Mouse (Mus musculus) kidney, embryonic 16.5 days (tissue): ENCODE results near the gene Itch. TPM values are rescaled to one million over a fixed set of nuclear protein-coding genes. Genes with fewer than 3 reads are reported as not detected.
"Not testable (repeated sequence)": the region's sequence is repeated elsewhere in the genome, so short reads cannot be mapped to it uniquely, and the experiment has no call there.

Experiments
- ATAC-seq: fragments of 200-750 bp; cut with Nextera tagmentation; 2 replicates; pipeline ENCODE4 v1.8.0; 2017; ENCODE audit warnings: moderate TSS enrichment; ENCODE audit not compliant: low FRiP score, low TSS enrichment
- H3K27ac ChIP-seq: fragments of 300-500 bp; sonication (generic); 2 replicates; pipeline ENCODE4 v1.5.1; 2014; ENCODE audit warnings: low read length
- H3K27me3 ChIP-seq: fragments of 300-500 bp; sonication (generic); 2 replicates; pipeline ENCODE4 v1.6.1; 2014; ENCODE audit warnings: low read length, control low read depth, mixed read lengths; ENCODE audit not compliant: insufficient read depth
- H3K36me3 ChIP-seq: fragments of 300-500 bp; sonication (generic); 2 replicates; pipeline ENCODE4 v1.6.1; 2014; ENCODE audit warnings: low read length, control low read depth, mixed read lengths; ENCODE audit not compliant: insufficient read depth
- H3K4me1 ChIP-seq: fragments of 300-500 bp; sonication (generic); 2 replicates; pipeline ENCODE4 v1.6.1; 2014; ENCODE audit warnings: low read length, control low read depth, mixed read lengths; ENCODE audit not compliant: insufficient read depth
- H3K4me2 ChIP-seq: fragments of 300-500 bp; sonication (generic); replicated peaks from 2 replicates; pipeline ENCODE4 v1.6.1; 2014; ENCODE audit warnings: low read depth, low read length
- H3K4me3 ChIP-seq: fragments of 300-500 bp; sonication (generic); 2 replicates; pipeline ENCODE4 v1.5.1; 2014; ENCODE audit warnings: mild to moderate bottlenecking, low read length
- H3K9ac ChIP-seq: fragments of 300-500 bp; sonication (generic); replicated peaks from 2 replicates; pipeline ENCODE4 v1.6.1; 2014; ENCODE audit warnings: low read length
- H3K9me3 ChIP-seq: fragments of 300-500 bp; sonication (generic); 2 replicates; pipeline ENCODE4 v1.6.1; 2016; ENCODE audit warnings: low read length, control low read depth
- WGBS: fragments of 180-500 bp; shearing (Covaris S2); extraction: QIAGEN DNeasy Blood & Tissue Kit; methylation state at CpG from one replicate; pipeline ENCODE4 v1.1.7; 2014; 5-methylcytosine and 5-hydroxymethylcytosine counted together
- polyA plus RNA-seq: library from polyadenylated mRNA; unstranded; fragments of >200 nt; fragmentation: Nextera tagmentation; extraction: Ambion mirVana; gene quantifications from 2 replicates; pipeline ENCODE4 v1.2.1, GENCODE M21; 2015

Itch gene
- polyA plus RNA-seq, 1 experiment from 2014 or later = 55.2 TPM

DNA sequence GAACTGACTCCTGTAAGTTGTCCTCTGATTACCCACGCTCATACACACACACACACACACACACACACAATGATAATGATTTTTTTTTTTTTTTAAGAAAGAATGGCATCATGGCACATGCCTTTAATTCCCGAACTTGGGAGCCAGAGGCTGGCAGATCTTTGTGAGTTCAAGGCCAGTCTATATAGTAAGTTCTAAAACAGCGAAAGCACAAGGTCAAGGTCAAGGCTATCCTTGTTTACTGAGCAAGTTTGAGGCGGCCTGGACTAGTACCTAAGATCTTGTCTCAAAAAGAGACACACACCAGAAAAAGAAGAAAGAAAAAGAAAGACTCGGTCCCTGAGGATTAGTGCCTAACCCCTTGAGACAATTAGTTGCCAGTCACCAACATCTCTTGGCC, 7.7 kb downstream of the Itch start:
- Histone ChIP-seq H3K9ac (no peak overlapping the region), H3K4me1 (peaks cover 2% of the 10 kb centered on the region), H3K27ac (no peak overlapping the region), H3K4me3 (no peak overlapping the region), H3K4me2 (no peak overlapping the region), H3K9me3 (no peaks in the 10 kb centered on the region), H3K36me3 (peaks cover 67% of the 10 kb centered on the region), H3K27me3 (no peaks in the 10 kb centered on the region)
- ATAC-seq = no peak
- whole genome bisulfite sequencing = 98% methylated on average over 5 of the region's 5 CpGs

DNA sequence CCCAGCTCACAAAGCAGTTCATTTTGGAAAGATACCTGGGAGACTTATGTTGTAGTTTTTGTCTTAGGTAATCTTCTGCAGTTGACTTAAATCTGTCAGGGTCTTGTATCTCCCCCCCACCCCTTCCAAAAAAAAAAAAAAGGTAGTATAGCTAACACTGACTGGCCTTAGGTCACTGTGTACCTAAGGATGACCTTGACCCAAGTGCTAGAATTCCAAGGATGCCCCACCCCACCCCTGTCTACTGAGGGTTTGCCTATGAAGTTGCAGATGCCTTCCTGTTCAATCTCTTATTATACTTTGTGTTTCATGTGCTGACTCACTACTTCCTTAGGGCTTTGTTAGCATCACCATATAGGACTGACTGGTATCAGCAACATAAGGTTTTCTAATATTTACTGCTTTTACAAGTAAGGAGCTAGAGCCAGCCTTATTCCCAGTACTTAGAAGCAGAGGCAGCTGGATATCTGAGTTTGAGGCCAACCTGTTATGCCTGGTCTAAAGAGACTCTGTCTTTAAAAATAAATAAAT, 8.8 kb downstream of the Itch start:
- ATAC-seq = no peak
- no peaks in the 10 kb centered on the region for H3K27me3 ChIP-seq

DNA sequence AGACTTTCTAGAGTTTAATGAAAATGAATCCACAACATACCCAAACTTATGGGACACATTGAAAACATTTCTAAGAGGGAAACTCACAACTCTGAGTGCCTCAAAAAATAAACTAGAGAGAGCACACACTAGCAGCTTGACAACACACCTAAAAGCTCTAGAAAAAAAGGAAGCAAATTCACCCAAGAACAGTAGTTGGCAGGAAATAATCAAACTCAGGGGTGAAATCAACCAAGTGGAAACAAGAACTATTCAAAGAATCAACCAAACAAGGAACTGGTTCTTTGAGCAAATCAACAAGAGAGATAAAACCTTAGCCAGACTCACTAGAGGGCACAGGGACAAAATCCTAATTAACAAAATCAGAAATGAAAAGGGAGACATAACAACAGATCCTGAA, 16.0 kb downstream of the Itch start:
- H3K4me1 ChIP-seq, H3K27ac ChIP-seq, H3K27me3 ChIP-seq, H3K4me3 ChIP-seq, ATAC-seq, H3K9ac ChIP-seq, H3K4me2 ChIP-seq: not testable (repeated sequence)
- Histone ChIP-seq H3K36me3 (peaks cover 42% of the 10 kb centered on the region), H3K9me3 (peaks cover 11% of the 10 kb centered on the region)

More for the DNA sequence above, 8.8 kb downstream of the Itch start:
- peaks cover 8% of the 10 kb centered on the region for H3K9me3 ChIP-seq
- no peak overlapping the region for H3K4me2 ChIP-seq
- no peak overlapping the region for H3K27ac ChIP-seq
- H3K9ac ChIP-seq = no peak overlapping the region
- H3K36me3 ChIP-seq = peaks cover 76% of the 10 kb centered on the region
- no peaks in the 10 kb centered on the region for H3K4me1 ChIP-seq
- H3K4me3 ChIP-seq = no peak overlapping the region

DNA sequence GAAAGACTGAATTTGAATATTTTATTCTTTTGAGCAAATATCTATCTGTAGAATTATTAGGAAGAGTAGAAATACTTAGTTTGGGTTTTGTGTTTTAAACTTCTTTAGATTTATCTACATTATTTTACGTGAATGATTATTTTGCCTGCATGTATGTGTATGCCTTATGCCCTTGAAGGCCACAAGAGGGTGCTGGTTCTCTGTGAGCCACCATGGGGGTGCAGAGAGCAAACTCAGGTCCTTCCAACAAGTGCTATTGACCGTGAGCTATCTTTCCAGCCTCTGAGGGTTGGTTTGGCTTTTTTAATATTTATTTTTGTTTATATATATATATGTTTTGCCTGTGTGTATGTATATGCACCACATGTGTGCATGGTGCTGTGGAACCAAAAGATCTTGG, 74.1 kb downstream of the Itch start:
- 85% methylated on average over 2 of the region's 2 CpGs for WGBS
- no peak for ATAC-seq

DNA sequence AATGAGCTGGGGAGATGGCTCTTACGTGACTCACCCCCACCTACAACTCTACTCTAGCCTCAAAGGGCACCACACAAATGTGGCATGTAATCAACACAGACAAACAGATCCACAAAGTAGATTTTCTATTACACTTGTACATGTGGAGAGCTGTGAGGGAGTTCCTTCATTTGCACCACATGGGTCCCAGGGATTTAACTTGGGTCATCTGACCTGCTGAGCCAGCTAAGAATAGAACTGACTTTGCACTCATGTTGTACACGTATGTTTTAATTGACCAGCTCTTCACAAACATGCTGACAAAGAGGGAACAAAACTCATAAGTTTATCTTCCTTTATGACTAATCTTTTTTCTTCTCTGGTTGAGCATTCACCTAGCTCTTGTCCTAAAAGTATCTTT, 89.8 kb downstream of the Itch start:
- H3K9me3 ChIP-seq = no peaks in the 10 kb centered on the region
- no peaks in the 10 kb centered on the region for H3K27me3 ChIP-seq
- no peak overlapping the region for H3K4me2 ChIP-seq
- ATAC-seq = no peak
- WGBS = 85% methylated on average over 2 of the region's 2 CpGs
- H3K4me3 ChIP-seq = no peak overlapping the region
- no peak overlapping the region for H3K9ac ChIP-seq
- no peak overlapping the region for H3K27ac ChIP-seq
- H3K4me1 ChIP-seq = no peaks in the 10 kb centered on the region
- peaks cover 59% of the 10 kb centered on the region for H3K36me3 ChIP-seq

More for the DNA sequence above, 74.1 kb downstream of the Itch start:
- Histone ChIP-seq H3K4me3 (no peak overlapping the region), H3K9me3 (no peaks in the 10 kb centered on the region), H3K27ac (no peak overlapping the region), H3K4me1 (no peaks in the 10 kb centered on the region), H3K4me2 (no peak overlapping the region), H3K36me3 (peaks cover 41% of the 10 kb centered on the region), H3K27me3 (no peaks in the 10 kb centered on the region), H3K9ac (no peak overlapping the region)

DNA sequence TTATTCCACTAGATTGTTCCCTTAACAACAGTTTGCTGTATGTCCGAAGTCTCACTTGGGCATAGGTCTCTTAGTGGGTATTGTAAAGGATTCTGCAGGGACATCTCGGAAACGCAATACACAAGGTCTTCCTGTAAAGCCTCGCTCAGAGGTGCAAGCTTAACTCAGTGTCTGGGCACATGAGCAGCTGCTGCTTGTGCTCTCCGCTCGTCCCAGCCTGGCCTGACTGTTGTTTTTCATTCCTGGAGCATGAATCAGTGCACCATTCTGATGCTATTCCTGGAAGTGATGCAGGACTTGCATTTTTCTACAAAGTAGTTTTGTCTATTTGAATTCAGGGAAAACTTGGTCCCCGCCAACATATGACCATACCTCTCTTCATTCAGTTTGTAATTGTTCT, 91.4 kb downstream of the Itch start:
- Histone ChIP-seq H3K27ac (no peak overlapping the region), H3K9ac (no peak overlapping the region), H3K9me3 (no peaks in the 10 kb centered on the region), H3K4me3 (no peak overlapping the region), H3K27me3 (no peaks in the 10 kb centered on the region), H3K36me3 (peaks cover 51% of the 10 kb centered on the region), H3K4me2 (no peak overlapping the region), H3K4me1 (no peaks in the 10 kb centered on the region)
- no peak for ATAC-seq
- WGBS = 89% methylated on average over 7 of the region's 7 CpGs

DNA sequence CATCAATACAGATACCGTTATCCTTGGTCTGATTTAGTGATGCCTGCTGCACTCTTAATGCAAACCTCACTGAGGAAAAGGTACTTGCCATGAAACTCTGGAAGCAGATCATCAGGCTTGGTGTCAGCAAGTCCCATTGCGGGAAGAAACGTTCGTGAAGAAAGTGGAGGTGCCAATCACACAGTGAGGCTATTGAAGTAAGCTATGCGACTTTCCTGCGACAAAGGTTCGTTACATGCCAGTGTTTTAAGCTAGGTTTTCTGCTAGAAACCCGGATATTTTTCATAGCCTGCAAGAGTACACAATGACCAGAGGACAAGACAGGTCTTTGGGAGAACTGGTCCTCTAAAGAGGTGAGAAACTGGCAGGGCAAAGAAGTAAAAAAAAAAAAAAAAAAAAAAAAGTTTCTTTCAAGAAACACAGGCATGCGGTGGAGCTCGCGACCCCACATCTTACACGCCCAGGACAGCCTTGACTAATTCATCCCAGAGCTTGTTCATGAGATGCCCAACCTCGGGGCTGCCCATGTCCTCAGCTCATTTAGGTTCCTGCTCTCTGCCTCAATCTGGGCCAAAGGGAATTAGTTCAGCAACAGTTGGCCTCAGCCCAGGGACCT, 102.5 kb downstream of the Itch start:
- Histone ChIP-seq H3K36me3 (no peaks in the 10 kb centered on the region), H3K4me2 (peak overlapping the region; percentile 65), H3K27ac (peak overlapping the region; percentile 94), H3K9me3 (no peaks in the 10 kb centered on the region), H3K4me1 (peaks cover 13% of the 10 kb centered on the region), H3K4me3 (peak overlapping the region; percentile 95), H3K27me3 (no peaks in the 10 kb centered on the region), H3K9ac (peak overlapping the region; percentile 96)
- 3% methylated on average over 13 of the region's 13 CpGs for whole genome bisulfite sequencing
- ATAC-seq = peak; percentile 90

DNA sequence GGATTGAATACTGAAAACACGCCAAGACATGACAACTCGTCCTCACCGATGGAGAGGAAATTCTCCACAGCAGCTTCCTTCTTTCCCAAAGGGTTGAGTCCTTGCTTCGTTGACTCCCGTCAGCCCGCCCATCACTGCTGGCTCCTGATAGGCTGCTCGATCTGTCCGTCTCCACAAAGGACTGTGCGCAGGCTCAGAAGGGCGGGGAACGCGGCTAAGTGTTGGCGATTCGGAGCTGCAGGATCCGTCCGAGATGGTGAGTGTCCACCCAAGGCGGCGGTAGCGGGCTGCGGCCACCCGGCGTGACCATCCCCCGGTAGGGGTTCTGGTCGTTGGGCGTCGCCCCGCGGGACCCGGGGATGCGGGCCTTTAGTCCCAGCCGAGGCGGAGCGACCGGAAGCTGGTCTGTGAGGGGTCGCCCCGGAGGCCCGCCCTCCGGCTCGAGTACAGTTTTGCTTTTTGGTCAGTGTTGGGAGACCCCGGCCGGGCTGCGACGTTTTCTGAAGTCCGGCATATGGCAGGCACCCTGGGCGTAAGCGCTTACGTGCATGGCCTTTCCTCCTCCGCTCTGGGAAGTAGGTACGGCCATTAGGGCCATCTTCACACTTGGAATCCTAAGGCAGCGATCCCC, 103.2 kb downstream of the Itch start, which contains the start of gene Dynlrb1:
Gene Dynlrb1 (plus strand): TSS at position 172 of the 631 bp plus-strand sequence.
- Histone ChIP-seq H3K4me3 (peak within 1 kb of the TSS; percentile 95), H3K9me3 (no peaks in the 10 kb centered on the region), H3K4me1 (peaks cover 13% of the 10 kb centered on the region), H3K36me3 (no peaks in the 10 kb centered on the region), H3K27ac (peak within 1 kb of the TSS; percentile 94), H3K4me2 (peak within 1 kb of the TSS; percentile 93), H3K27me3 (no peaks in the 10 kb centered on the region), H3K9ac (peak within 1 kb of the TSS; percentile 96)
- WGBS = under 1% methylated on average over 50 of the region's 50 CpGs
- ATAC-seq = peak; percentile 100

DNA sequence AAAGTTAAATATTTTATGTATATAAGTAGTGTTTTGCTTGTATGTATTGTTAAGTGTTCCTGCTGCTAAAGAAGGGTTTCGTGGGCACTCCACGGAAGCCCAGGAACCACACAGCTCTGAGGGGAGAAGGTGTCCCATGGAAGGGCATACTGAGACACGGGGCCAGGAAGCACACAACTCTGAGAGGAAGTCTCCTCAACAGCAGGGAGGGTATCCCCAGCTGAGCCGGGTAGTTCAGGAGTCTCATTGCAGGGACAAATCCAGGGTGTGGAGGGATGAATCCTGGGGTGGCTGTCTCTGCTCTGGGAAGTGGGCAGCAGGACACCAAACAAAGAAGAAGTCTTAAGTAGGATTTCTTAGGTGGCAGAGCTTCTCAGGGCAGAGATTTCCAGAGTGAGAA, 104.0 kb downstream of the Itch start:
- H3K27me3 ChIP-seq = no peaks in the 10 kb centered on the region
- H3K9ac ChIP-seq = peak overlapping the region; percentile 96
- H3K27ac ChIP-seq = 0 out of 2 replicates have a peak overlapping the region, but pooled peaks have one; percentile 94
- H3K4me1 ChIP-seq = peaks cover 13% of the 10 kb centered on the region
- peaks cover under 1% of the 10 kb centered on the region; the same call in 1 of the 2 replicates for H3K36me3 ChIP-seq
- ATAC-seq = no peak
- WGBS = 15% methylated on average over 4 of the region's 4 CpGs
- no peaks in the 10 kb centered on the region for H3K9me3 ChIP-seq
- H3K4me2 ChIP-seq = peak overlapping the region; percentile 93
- peak overlapping the region; percentile 95 for H3K4me3 ChIP-seq

DNA sequence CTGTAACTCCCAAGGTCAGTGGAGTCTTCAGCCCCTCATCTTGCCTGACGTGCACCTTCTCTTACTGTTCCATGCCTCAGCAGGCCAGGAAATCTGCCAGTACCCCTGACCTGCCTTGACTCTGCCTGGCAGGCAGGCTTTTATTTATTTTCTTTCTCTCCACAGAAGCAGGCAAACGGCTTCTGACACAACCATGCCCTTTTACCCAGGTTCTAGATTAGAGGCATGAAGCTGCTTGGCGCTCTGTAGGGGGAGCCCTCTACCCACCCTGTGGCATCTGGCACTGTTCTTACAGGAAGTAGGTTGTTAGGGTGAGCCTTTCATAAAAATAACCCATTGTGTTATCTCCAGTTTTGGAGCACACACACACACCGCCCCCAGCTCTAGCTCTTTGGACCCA, 107.6 kb downstream of the Itch start:
- no peaks in the 10 kb centered on the region for H3K9me3 ChIP-seq
- H3K27me3 ChIP-seq = no peaks in the 10 kb centered on the region
- no peak overlapping the region for H3K4me3 ChIP-seq
- H3K27ac ChIP-seq = no peak overlapping the region
- peaks cover 35% of the 10 kb centered on the region for H3K36me3 ChIP-seq
- H3K9ac ChIP-seq = no peak overlapping the region
- 65% methylated on average over 4 of the region's 4 CpGs for WGBS
- peaks cover 13% of the 10 kb centered on the region for H3K4me1 ChIP-seq
- no peak for ATAC-seq
- H3K4me2 ChIP-seq = no peak overlapping the region
